Mouse (Mus musculus): ENCODE results near the gene Npc2.

- no peak for TF ChIP-seq POLR2AphosphoS2 (IDR thresholded peaks at IDR 0.05; ENCODE audit: low read depth, low read length)
- no peak for TF ChIP-seq POLR2A (IDR thresholded peaks at IDR 0.05; ENCODE audit: low read depth, low read length)
- no peak for TF ChIP-seq EP300 (IDR thresholded peaks at IDR 0.05; ENCODE audit: low read length)
- no peak for TF ChIP-seq USF1 (IDR thresholded peaks at IDR 0.05; ENCODE audit: low read depth, low read length)
- no peak for TF ChIP-seq ZKSCAN1 (IDR thresholded peaks at IDR 0.05; ENCODE audit: borderline replicate concordance, low read depth, low read length)
- no peak for TF ChIP-seq CTCF (conservative IDR thresholded peaks at IDR 0.05 in 1 of 2, IDR thresholded peaks at IDR 0.05 in 1 of 2; ENCODE audit: low read depth in 2 of 2, low read length in 2 of 2)
- no peak for TF ChIP-seq SIN3A (IDR thresholded peaks at IDR 0.05; ENCODE audit: low read length)
- TF ChIP-seq ELF1 (IDR thresholded peaks at IDR 0.05; ENCODE audit: low read depth, low read length), result no peak
- no peak for TF ChIP-seq NRF1 (IDR thresholded peaks at IDR 0.05; ENCODE audit: low read depth, low read length)
- no peak for TF ChIP-seq GABPA (IDR thresholded peaks at IDR 0.05; ENCODE audit: insufficient replicate concordance, low read depth, low read length)
- no peak for TF ChIP-seq BHLHE40 (IDR thresholded peaks at IDR 0.05; ENCODE audit: low read depth, low read length)
Measured at GRCm38 (mm10) chr12:84765506-84765905, 7.4 kb downstream of the Npc2 start.

Measured in CH12.LX (cell line).